Mouse (Mus musculus) adrenal gland, adult (tissue): Measurements from ENCODE around the gene Pdcd1lg2.
A peak's percentile ranks its signal among the peaks of the same experiment; 100 is the strongest.

Experiments used
- DNase-seq, 2 experiments: peaks; one replicate each; pipeline ENCODE4 v3.0.0; 2022 to 2023; ENCODE audit warnings: low spot score in 1 of 2; ENCODE audit not compliant: inconsistent age in 2 of 2

The Pdcd1lg2 gene

GRCm38 (mm10) chr19:29410619-29411018 is at the start of gene Pdcd1lg2:
Pdcd1lg2 (plus strand) TSS chr19:29410919.
- no peak for DNase-seq

- DNase-seq: peak; percentile 93 to 96
Measured at GRCm38 (mm10) chr19:29361468-29362130, 49.1 kb upstream of the Pdcd1lg2 start.

GRCm38 (mm10) chr19:29362173-29362930 is 48.4 kb upstream of the Pdcd1lg2 start:
- no peak for DNase-seq

GRCm38 (mm10) chr19:29363557-29363956 is 47.2 kb upstream of the Pdcd1lg2 start:
- DNase-seq: no peak

GRCm38 (mm10) chr19:29364076-29364475 is 46.6 kb upstream of the Pdcd1lg2 start:
- no peak for DNase-seq

- DNase-seq: no peak
Measured at GRCm38 (mm10) chr19:29365105-29365504, 45.6 kb upstream of the Pdcd1lg2 start.

GRCm38 (mm10) chr19:29366226-29366968 is 44.3 kb upstream of the Pdcd1lg2 start:
- peak; percentile 25 to 68 for DNase-seq

GRCm38 (mm10) chr19:29366969-29367622 is 43.6 kb upstream of the Pdcd1lg2 start, which contains the start of the genes Plgrkt and Cd274:
Plgrkt (minus strand) TSS chr19:29367390.
Cd274 (plus strand) TSS chr19:29367455.
- peak; percentile 88 to 95 for DNase-seq

GRCm38 (mm10) chr19:29368041-29368440 is 42.7 kb upstream of the Pdcd1lg2 start:
- DNase-seq: no peak

- peak; percentile 30 to 80 for DNase-seq
Measured at GRCm38 (mm10) chr19:29368671-29369309, 41.9 kb upstream of the Pdcd1lg2 start.

GRCm38 (mm10) chr19:29370112-29370511 is 40.6 kb upstream of the Pdcd1lg2 start:
- DNase-seq: peak in 1 of 2 experiments; percentile 42

GRCm38 (mm10) chr19:29370545-29371283 is 40.0 kb upstream of the Pdcd1lg2 start:
- DNase-seq: no peak

- DNase-seq: peak in 1 of 2 experiments; percentile 71
Measured at GRCm38 (mm10) chr19:29371284-29372081, 39.2 kb upstream of the Pdcd1lg2 start.

GRCm38 (mm10) chr19:29372138-29372537 is 38.6 kb upstream of the Pdcd1lg2 start:
- DNase-seq: peak in 1 of 2 experiments; percentile 71

- no peak for DNase-seq
Measured at GRCm38 (mm10) chr19:29372621-29373020, 38.1 kb upstream of the Pdcd1lg2 start.

- DNase-seq: no peak
Measured at GRCm38 (mm10) chr19:29373438-29373837, 37.3 kb upstream of the Pdcd1lg2 start.

- DNase-seq: no peak
Measured at GRCm38 (mm10) chr19:29374947-29375346, 35.8 kb upstream of the Pdcd1lg2 start.

- DNase-seq: no peak
Measured at GRCm38 (mm10) chr19:29376382-29376781, 34.3 kb upstream of the Pdcd1lg2 start.
